Mouse (Mus musculus): ENCODE measurements around the gene Iqsec3.
A peak's percentile ranks its signal among the peaks of the same experiment; 100 is the strongest.

Iqsec3 gene

GRCm38 (mm10) chr6:121366537-121366936 lies 106.9 kb downstream of the Iqsec3 start:
- peak; percentile 63 for DNase-seq (ENCODE audit: low read depth, low spot score)

- no peak for DNase-seq (ENCODE audit: low read depth, low spot score)
Observed at GRCm38 (mm10) chr6:121363956-121364355, 109.5 kb downstream of the Iqsec3 start.

GRCm38 (mm10) chr6:121363061-121363460 lies 110.4 kb downstream of the Iqsec3 start:
- DNase-seq (ENCODE audit: low read depth, low spot score): no peak

GRCm38 (mm10) chr6:121357232-121357631 lies 116.2 kb downstream of the Iqsec3 start:
- DNase-seq (ENCODE audit: low read depth, low spot score): no peak

- no peak for DNase-seq (ENCODE audit: low read depth, low spot score)
Observed at GRCm38 (mm10) chr6:121356041-121356440, 117.4 kb downstream of the Iqsec3 start.

- no peak for DNase-seq (ENCODE audit: low read depth, low spot score)
Observed at GRCm38 (mm10) chr6:121352276-121352675, 121.2 kb downstream of the Iqsec3 start.

GRCm38 (mm10) chr6:121346428-121346827 lies 127.0 kb downstream of the Iqsec3 start:
- DNase-seq (ENCODE audit: low read depth, low spot score): no peak

- DNase-seq (ENCODE audit: low read depth, low spot score): no peak
Observed at GRCm38 (mm10) chr6:121344329-121344728, 129.1 kb downstream of the Iqsec3 start.

- DNase-seq (ENCODE audit: low read depth, low spot score): no peak
Observed at GRCm38 (mm10) chr6:121343771-121344123, 129.7 kb downstream of the Iqsec3 start.

- no peak for DNase-seq (ENCODE audit: low read depth, low spot score)
Observed at GRCm38 (mm10) chr6:121343026-121343770, 130.3 kb downstream of the Iqsec3 start, which contains the start of gene Slc6a12. Gene Slc6a12 (plus strand): TSS chr6:121343076.

- no peak for DNase-seq (ENCODE audit: low read depth, low spot score)
Observed at GRCm38 (mm10) chr6:121341650-121342049, 131.8 kb downstream of the Iqsec3 start.

- no peak for DNase-seq (ENCODE audit: low read depth, low spot score)
Observed at GRCm38 (mm10) chr6:121338519-121338896, 135.0 kb downstream of the Iqsec3 start.

- peak; percentile 85 for DNase-seq (ENCODE audit: low read depth, low spot score)
Observed at GRCm38 (mm10) chr6:121337770-121338518, 135.5 kb downstream of the Iqsec3 start.

GRCm38 (mm10) chr6:121337229-121337628 lies 136.2 kb downstream of the Iqsec3 start:
- DNase-seq (ENCODE audit: low read depth, low spot score): no peak

- DNase-seq (ENCODE audit: low read depth, low spot score): no peak
Observed at GRCm38 (mm10) chr6:121336558-121336957, 136.9 kb downstream of the Iqsec3 start.

GRCm38 (mm10) chr6:121335841-121336240 lies 137.6 kb downstream of the Iqsec3 start:
- no peak for DNase-seq (ENCODE audit: low read depth, low spot score)

GRCm38 (mm10) chr6:121329848-121330508 lies 143.5 kb downstream of the Iqsec3 start:
- DNase-seq (ENCODE audit: low read depth, low spot score): no peak

- DNase-seq (ENCODE audit: low read depth, low spot score): no peak
Observed at GRCm38 (mm10) chr6:121328417-121328884, 145.0 kb downstream of the Iqsec3 start.

GRCm38 (mm10) chr6:121326486-121327069 lies 146.9 kb downstream of the Iqsec3 start:
- DNase-seq (ENCODE audit: low read depth, low spot score): no peak

GRCm38 (mm10) chr6:121325740-121326139 lies 147.7 kb downstream of the Iqsec3 start:
- DNase-seq (ENCODE audit: low read depth, low spot score): no peak

- DNase-seq (ENCODE audit: low read depth, low spot score): no peak
Observed at GRCm38 (mm10) chr6:121325298-121325697, 148.2 kb downstream of the Iqsec3 start.

All from CD4-positive, CD25-positive, alpha-beta regulatory T cell, adult 2 months (primary cell).